Mouse (Mus musculus) left cerebral cortex, postnatal 10 days (tissue): ENCODE results near the gene Hsd11b2. TPM values are rescaled to one million over a fixed set of nuclear protein-coding genes. Genes with fewer than 3 reads are reported as not detected.

Source experiments
- total RNA-seq, 2 experiments: library from RNA; stranded (reverse); gene quantifications; 2 replicates each; pipeline ENCODE4 v1.2.3; 2021

The Hsd11b2 gene
- total RNA-seq, 2 experiments from 2014 or later = not detected

Other genes starting within 250 kb of the Hsd11b2 start
- under 1 TPM; 0.34 to 0.75 TPM for gene Hsf4, start 249.0 kb upstream of the Hsd11b2 start, total RNA-seq
- gene Nol3, start 242.6 kb upstream of the Hsd11b2 start, total RNA-seq = 1 to 10 TPM; 3.2 to 3.5 TPM
- 10 to 100 TPM; 68.2 to 82.2 TPM for gene 4931428F04Rik, start 228.9 kb upstream of the Hsd11b2 start, total RNA-seq
- gene Exoc3l, start 222.7 kb upstream of the Hsd11b2 start, total RNA-seq = 1 to 10 TPM; 4.2 to 4.3 TPM
- 10 to 100 TPM; 29.6 to 30.2 TPM for gene E2f4, start 221.1 kb upstream of the Hsd11b2 start, total RNA-seq
- gene Elmo3, start 213.2 kb upstream of the Hsd11b2 start, total RNA-seq = under 1 TPM; 0.41 to 0.83 TPM
- 1 to 10 TPM; 5.4 to 5.6 TPM for gene Lrrc29, start 192.5 kb upstream of the Hsd11b2 start, total RNA-seq
- 10 to 100 TPM; 47.4 to 47.9 TPM for gene Tmem208, start 192.4 kb upstream of the Hsd11b2 start, total RNA-seq
- 1 to 10 TPM; 2.6 to 2.7 TPM for gene Fhod1, start 170.8 kb upstream of the Hsd11b2 start, total RNA-seq
- gene Slc9a5, start 169.9 kb upstream of the Hsd11b2 start, total RNA-seq = 10 to 100 TPM; 25.7 to 27.7 TPM
- 1 to 10 TPM; 2.2 to 3.7 TPM for gene Plekhg4, start 145.5 kb upstream of the Hsd11b2 start, total RNA-seq
- not detected for gene Kctd19, start 105.3 kb upstream of the Hsd11b2 start, total RNA-seq
- under 1 TPM; 0.32 to 0.79 TPM for gene Lrrc36, start 105.2 kb upstream of the Hsd11b2 start, total RNA-seq
- gene Tppp3, start 47.2 kb upstream of the Hsd11b2 start, total RNA-seq = 10 to 100 TPM; 75.5 to 88.7 TPM
- 10 to 100 TPM; 21.6 to 21.8 TPM for gene Zdhhc1, start 21.9 kb upstream of the Hsd11b2 start, total RNA-seq
- 100 to 1,000 TPM; 346 to 352 TPM for gene Atp6v0d1, start 47.3 kb downstream of the Hsd11b2 start, total RNA-seq
- gene Ripor1, start 86.5 kb downstream of the Hsd11b2 start, total RNA-seq = 10 to 100 TPM; 74.5 to 76.2 TPM
- 10 to 100 TPM; 54.3 to 55.9 TPM for gene Ctcf, start 117.8 kb downstream of the Hsd11b2 start, total RNA-seq
- not detected for gene Agrp, start 118.6 kb downstream of the Hsd11b2 start, total RNA-seq
- 10 to 100 TPM; 43.6 to 46.6 TPM for gene Carmil2, start 167.5 kb downstream of the Hsd11b2 start, total RNA-seq
- 10 to 100 TPM; 49.3 to 51.0 TPM for gene Acd, start 182.3 kb downstream of the Hsd11b2 start, total RNA-seq
- gene Pard6a, start 182.4 kb downstream of the Hsd11b2 start, total RNA-seq = 10 to 100 TPM; 40.7 to 44.1 TPM
- under 1 TPM in 1 of 2 experiments, not detected in 1; 0.62 TPM for gene 4933405L10Rik, start 188.9 kb downstream of the Hsd11b2 start, total RNA-seq
- gene Enkd1, start 189.5 kb downstream of the Hsd11b2 start, total RNA-seq = 10 to 100 TPM; 12.3 to 13.5 TPM
- gene Gfod2, start 239.9 kb downstream of the Hsd11b2 start, total RNA-seq = 10 to 100 TPM; 26.3 to 36.3 TPM